Mouse (Mus musculus) liver, adult 10 weeks (tissue): ENCODE results near the gene Eno1. TPM values are rescaled to one million over a fixed set of nuclear protein-coding genes. Genes with fewer than 3 reads are reported as not detected.

Source experiments
- polyA plus RNA-seq: library from polyadenylated mRNA; stranded (reverse); fragments of 350-450 nt; fragmentation: Illumina TruSeq; extraction: RNeasy Lipid Tissue Mini Kit (QIAGEN cat#74804); gene quantifications from one replicate; pipeline ENCODE4 v1.2.3, GENCODE M21; 2014; ENCODE audit warnings: low read depth, low replicate concordance

Gene Eno1
- polyA plus RNA-seq, result 134 TPM

GRCm38 (mm10) chr4:150236521-150237481 is at the start of gene Eno1:
Gene Eno1 (plus strand): TSS chr4:150236721.

GRCm38 (mm10) chr4:150201232-150201631 is 35.3 kb upstream of the Eno1 start, which contains the start of gene Car6:
Gene Car6 (minus strand): TSS chr4:150201332.

GRCm38 (mm10) chr4:150281018-150281761 is 44.7 kb downstream of the Eno1 start, which contains the start of gene Rere:
Gene Rere (plus strand): TSS chr4:150281646.

Other genes starting within 250 kb of the Eno1 start
- 36.9 TPM for gene H6pd, start 227.7 kb upstream of the Eno1 start, polyA plus RNA-seq
- 0.77 TPM for gene Gpr157, start 149.4 kb upstream of the Eno1 start, polyA plus RNA-seq
- 1.0 TPM for gene Slc2a5, start 117.4 kb upstream of the Eno1 start, polyA plus RNA-seq
- not detected for gene Slc2a7, start 87.7 kb upstream of the Eno1 start, polyA plus RNA-seq
- gene Car6, start 35.4 kb upstream of the Eno1 start, polyA plus RNA-seq, result not detected
- 5.4 TPM for gene Rere, start 44.9 kb downstream of the Eno1 start, polyA plus RNA-seq